ENCODE assay signal across 14 mouse cellular contexts in the genomic region with DNA sequence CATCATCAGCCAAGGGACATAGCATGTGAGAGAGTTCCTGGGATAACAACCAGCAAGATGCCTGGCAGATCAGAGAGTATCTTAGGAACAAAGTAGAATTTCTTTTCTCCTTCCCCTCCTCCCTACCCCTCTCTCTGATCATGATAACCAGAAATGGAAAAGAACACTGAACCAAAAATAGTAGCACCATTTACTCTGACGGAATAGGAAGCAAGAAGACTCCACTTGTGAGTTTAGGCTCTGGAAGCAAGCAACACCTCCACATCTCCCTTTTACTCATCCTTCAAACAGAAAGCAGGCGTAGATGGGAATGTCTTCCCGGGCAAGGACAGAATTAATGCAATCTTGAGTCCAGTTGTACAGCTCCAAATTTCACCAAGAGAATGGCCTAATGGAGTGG. TPM values are rescaled to one million over a fixed set of nuclear protein-coding genes. Genes with fewer than 3 reads are reported as not detected.
"Had no signal": no experiment of that assay in that cellular context is flagged by ENCODE, and none has a peak within 500 bp of the region (broad histone marks: within the 10 kb centered on the region; RNA-seq: fewer than 3 reads in every experiment).

No protein-coding gene starts in this region.

- DNase-seq: kidney, adult 8-10 months; kidney, postnatal 25 days; liver, embryonic 13.5 days; liver, postnatal 0 days; lung, postnatal 14 days; right cerebral cortex, postnatal 14 days; thymus, adult 18-20 months; thymus, postnatal 14 days had no signal

RNA-seq across cellular contexts. Expression of gene Stmnd1, which starts 19.8 kb away (rescaled TPM):
- total RNA-seq: monocyte, adult 5-6 weeks; neutrophil, adult 5-6 weeks had no signal
- polyA plus RNA-seq: limb, embryonic 11.5 days; liver, embryonic 13.5 days; liver, postnatal 0 days; macrophage; midbrain, embryonic 15.5 days; neural tube, embryonic 12.5 days had no signal
